Mouse (Mus musculus) layer of hippocampus, adult 8-10 months (tissue): ENCODE measurements around the gene Olfr63. TPM values are rescaled to one million over a fixed set of nuclear protein-coding genes. Genes with fewer than 3 reads are reported as not detected.
"Not testable (repeated sequence)": the region's sequence is repeated elsewhere in the genome, so short reads cannot be mapped to it uniquely, and the experiment has no call there.

ENCODE experiments used
- DNase-seq, 2 experiments: peaks; one replicate each; pipeline ENCODE4 v3.0.0; 2022; ENCODE audit warnings: low spot score in 2 of 2
- total RNA-seq, 4 experiments: library from RNA; stranded (reverse); gene quantifications; 2 replicates each; pipeline ENCODE4 v1.2.4; 2022

Gene Olfr63
- not detected for total RNA-seq

DNA sequence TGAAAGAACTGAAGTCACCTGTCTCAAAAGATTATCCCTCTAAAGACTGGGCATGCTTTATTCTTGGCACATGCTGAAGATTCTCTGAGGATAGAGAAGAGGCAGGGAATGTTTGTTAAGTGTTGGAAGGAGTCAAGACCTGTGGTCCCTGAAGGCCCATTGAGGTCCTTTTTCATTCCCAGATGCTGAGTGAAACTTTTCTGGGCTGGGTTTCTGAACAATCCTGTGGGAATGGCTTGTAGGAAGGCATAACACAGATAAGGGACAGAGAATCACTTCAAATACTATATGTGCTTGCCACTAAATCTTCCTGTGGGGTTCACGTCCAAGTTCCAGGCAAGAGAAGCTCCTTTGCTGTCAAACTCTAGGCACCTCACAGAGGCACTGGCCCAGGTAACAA lies at the start of gene Olfr63:
TSS of gene Olfr63 (plus strand) at position 301 of the 400 bp plus-strand sequence.
- DNase-seq, result no peak

DNA sequence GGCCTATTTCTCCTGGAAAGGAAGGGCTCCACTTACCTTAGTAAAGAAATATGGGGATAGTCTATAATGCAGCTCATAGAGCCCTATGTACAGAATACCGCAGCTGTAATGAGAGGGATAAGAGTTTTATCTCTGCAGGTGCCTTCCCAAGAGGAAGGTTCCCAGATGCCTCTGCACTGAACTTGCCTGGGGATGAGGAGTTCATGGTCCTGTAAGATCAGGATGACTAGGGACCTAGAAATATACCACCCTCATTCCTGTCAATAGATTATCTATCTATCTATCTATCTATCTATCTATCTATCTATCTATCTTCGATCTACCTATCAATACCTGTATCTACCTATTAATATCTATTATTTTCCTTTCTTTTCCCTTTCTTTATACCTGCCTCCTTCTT lies 42.9 kb upstream of the Olfr63 start, which contains the start of gene Olfr1564:
TSS of gene Olfr1564 (minus strand) at position 101 of the 400 bp plus-strand sequence.
- DNase-seq, result no peak

DNA sequence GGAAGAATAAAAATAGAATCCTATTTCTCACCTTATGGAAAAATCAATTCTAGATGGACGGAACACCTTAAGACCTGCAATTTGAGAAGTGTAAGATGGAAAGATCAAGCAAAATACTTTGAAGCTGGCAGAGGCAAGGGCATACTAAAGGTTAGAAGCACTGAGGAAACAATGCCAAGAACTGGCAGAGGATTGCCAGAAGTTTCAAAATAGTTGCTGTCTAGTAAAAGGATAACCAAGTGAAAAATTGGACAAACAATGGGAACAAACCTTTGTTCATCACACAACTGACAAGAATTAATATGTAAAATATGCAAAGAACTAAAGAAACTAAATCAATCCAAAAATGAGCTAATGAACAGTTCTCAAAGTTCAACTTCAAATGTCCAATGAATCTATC lies 27.8 kb upstream of the Olfr63 start:
- DNase-seq, result not testable (repeated sequence)

DNA sequence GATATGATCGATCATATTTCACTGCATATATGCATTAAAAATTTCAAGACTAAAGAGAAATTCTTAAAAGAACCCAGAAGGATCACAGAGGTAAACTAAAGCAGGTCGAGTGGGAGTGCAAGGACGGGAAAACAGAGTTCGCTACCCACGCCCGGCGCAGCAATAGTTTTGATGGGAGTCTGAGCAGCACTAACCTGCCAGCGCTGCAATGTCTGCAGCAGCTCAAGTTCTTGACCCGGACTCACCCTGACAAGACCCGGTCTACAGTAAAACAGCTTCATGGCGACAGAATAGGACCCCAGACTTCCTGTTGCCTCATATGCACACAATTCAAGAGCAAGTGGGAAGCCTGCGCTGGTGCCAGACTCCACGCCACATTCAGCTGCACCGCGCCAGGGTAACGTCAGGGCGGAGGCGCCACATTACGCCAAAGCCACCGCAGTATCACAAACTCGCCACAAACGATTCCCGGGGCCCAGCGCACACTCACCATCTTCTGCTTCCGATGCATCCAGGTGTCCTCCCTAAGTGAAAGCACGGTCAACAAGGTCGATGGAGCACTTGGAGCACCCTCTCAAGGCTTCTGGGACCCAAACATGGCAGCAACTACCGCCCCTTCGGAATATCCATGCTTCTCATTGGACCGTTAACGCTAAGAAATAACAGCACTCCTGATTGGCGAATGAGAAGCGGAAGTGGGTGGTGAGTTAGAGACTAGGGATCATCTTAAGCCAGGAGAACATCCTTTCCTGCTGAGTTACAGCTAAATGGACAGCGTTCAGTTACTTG lies 9.8 kb upstream of the Olfr63 start, which contains the start of gene Zfp955a:
TSS of gene Zfp955a (minus strand) at position 616 of the 789 bp plus-strand sequence.
- DNase-seq, result not testable (repeated sequence)

DNA sequence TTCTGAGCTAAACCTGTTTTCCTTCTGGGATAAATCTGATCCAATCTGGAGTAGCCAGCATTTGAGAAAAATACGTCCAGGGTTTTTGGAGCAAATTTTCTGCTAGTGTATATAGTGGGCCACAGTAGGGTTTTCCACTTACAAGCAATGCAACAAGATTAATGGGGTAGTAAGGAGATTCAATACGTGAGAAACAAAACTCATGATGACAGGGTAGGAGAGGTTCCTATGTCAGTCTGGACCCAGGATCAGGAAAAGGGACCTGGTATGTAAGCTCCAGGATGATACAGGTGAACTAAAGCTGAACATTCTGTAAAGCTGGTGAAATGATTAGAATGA lies 9.2 kb upstream of the Olfr63 start:
- not testable (repeated sequence) for DNase-seq

DNA sequence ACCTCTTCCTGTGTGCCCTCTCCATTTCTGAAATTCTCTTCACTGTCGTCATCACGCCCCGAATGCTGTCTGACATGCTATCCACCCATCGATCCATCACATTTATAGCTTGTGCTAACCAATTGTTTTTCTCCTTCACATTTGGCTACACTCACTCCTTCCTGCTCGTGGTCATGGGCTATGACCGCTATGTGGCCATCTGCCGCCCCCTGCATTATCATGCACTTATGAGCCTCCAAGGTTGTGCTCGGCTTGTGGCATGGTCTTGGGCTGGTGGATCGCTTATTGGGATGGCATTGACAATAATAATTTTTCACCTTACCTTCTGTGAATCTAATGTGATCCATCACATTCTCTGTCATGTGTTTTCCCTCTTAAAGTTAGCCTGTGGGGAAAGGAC lies 4.4 kb downstream of the Olfr63 start:
- DNase-seq, result no peak

DNA sequence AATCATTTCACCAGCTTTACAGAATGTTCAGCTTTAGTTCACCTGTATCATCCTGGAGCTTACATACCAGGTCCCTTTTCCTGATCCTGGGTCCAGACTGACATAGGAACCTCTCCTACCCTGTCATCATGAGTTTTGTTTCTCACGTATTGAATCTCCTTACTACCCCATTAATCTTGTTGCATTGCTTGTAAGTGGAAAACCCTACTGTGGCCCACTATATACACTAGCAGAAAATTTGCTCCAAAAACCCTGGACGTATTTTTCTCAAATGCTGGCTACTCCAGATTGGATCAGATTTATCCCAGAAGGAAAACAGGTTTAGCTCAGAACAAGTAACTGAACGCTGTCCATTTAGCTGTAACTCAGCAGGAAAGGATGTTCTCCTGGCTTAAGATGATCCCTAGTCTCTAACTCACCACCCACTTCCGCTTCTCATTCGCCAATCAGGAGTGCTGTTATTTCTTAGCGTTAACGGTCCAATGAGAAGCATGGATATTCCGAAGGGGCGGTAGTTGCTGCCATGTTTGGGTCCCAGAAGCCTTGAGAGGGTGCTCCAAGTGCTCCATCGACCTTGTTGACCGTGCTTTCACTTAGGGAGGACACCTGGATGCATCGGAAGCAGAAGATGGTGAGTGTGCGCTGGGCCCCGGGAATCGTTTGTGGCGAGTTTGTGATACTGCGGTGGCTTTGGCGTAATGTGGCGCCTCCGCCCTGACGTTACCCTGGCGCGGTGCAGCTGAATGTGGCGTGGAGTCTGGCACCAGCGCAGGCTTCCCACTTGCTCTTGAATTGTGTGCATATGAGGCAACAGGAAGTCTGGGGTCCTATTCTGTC lies 24.8 kb downstream of the Olfr63 start, which contains the start of gene Zfp955b:
TSS of gene Zfp955b (plus strand) at position 506 of the 837 bp plus-strand sequence.
- not testable (repeated sequence) for DNase-seq

DNA sequence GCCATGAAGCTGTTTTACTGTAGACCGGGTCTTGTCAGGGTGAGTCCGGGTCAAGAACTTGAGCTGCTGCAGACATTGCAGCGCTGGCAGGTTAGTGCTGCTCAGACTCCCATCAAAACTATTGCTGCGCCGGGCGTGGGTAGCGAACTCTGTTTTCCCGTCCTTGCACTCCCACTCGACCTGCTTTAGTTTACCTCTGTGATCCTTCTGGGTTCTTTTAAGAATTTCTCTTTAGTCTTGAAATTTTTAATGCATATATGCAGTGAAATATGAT lies 25.3 kb downstream of the Olfr63 start:
- not testable (repeated sequence) for DNase-seq

Other genes starting within 250 kb of the Olfr63 start
- gene Zfp763, start 231.3 kb upstream of the Olfr63 start, total RNA-seq, result 10 to 100 TPM; 17.6 to 24.6 (median 18.5) TPM
- under 1 TPM in 1 of 4 experiments, not detected in 3; 0.16 TPM for gene 4921501E09Rik, start 196.6 kb upstream of the Olfr63 start, total RNA-seq
- gene Zfp563, start 175.4 kb upstream of the Olfr63 start, total RNA-seq, result 10 to 100 TPM; 15.7 to 24.7 (median 20.8) TPM
- gene Morc2b, start 125.0 kb upstream of the Olfr63 start, total RNA-seq, result 1 to 10 TPM; 3.4 to 5.9 (median 4.4) TPM
- under 1 TPM in 1 of 4 experiments, not detected in 3; 0.36 TPM for gene Olfr55, start 96.2 kb upstream of the Olfr63 start, total RNA-seq
- not detected for gene Olfr239, start 73.4 kb upstream of the Olfr63 start, total RNA-seq
- 1 to 10 TPM in 3 of 4 experiments, under 1 TPM in 1; 0.75 to 1.5 (median 1.2) TPM for gene Olfr1564, start 43.0 kb upstream of the Olfr63 start, total RNA-seq
- gene Zfp955a, start 9.5 kb upstream of the Olfr63 start, total RNA-seq, result 10 to 100 TPM; 12.7 to 13.8 (median 13.3) TPM
- 10 to 100 TPM; 25.4 to 38.6 (median 31.1) TPM for gene Zfp955b, start 24.9 kb downstream of the Olfr63 start, total RNA-seq
- gene Zfp81, start 94.2 kb downstream of the Olfr63 start, total RNA-seq, result 10 to 100 TPM; 17.0 to 21.7 (median 18.9) TPM
- gene Zfp101, start 130.0 kb downstream of the Olfr63 start, total RNA-seq, result 10 to 100 TPM; 10.5 to 14.6 (median 12.3) TPM
- not detected for gene Actl9, start 168.2 kb downstream of the Olfr63 start, total RNA-seq